Mouse (Mus musculus): ENCODE measurements around the gene Cux1. TPM values are rescaled to one million over a fixed set of nuclear protein-coding genes. Genes with fewer than 3 reads are reported as not detected.

Cux1 gene
- polyA plus RNA-seq, 1 experiment from 2014 or later, result 17.1 TPM

Small RNA genes lying within 50 kb of the gene (microRNA-seq; reads per million reads assigned to microRNA genes)
- not detected for gene Mir721

Other genes starting within 250 kb of the Cux1 start
- gene Myl10, start 125.7 kb upstream of the Cux1 start, polyA plus RNA-seq (2015; fragmentation: Nextera tagmentation; extraction: Ambion mirVana), result not detected in 2 replicates

Measured in liver, embryonic 15.5 days (tissue).